ENCODE assay signal across 8 mouse cellular contexts in genomic region chr16:20098866-20099629, GRCm38 (mm10). TPM values are rescaled to one million over a fixed set of nuclear protein-coding genes. Genes with fewer than 3 reads are reported as not detected.
DNase-seq lines count a peak whose midpoint lies in the region; ATAC-seq and TF ChIP-seq lines count a peak whose summit lies in the region.

No protein-coding gene starts in this region.

- intact Hi-C loops in gastrocnemius, adult 2 months (cut with DNase I), result loop anchor here (5.0 to 10.0 kb wide), 2 partner anchors 43 to 194 kb away; partner anchors contain the start of gene Yeats2
- intact Hi-C loops in gastrocnemius, postnatal 36 days (cut with DNase I), result loop anchor here (10.0 kb wide), 1 partner anchor 214 kb away; no protein-coding TSS in a partner anchor

- H3K27ac ChIP-seq in gastrocnemius, adult 2 months, result peak overlapping the region; percentile 100
- H3K27ac ChIP-seq in forebrain, embryonic 13.5 days, result no peak overlapping the region
- no peak overlapping the region for H3K27ac ChIP-seq in liver, embryonic 12.5 days
- H3K27ac ChIP-seq in stomach, embryonic 16.5 days (ENCODE audit: low read length), result no peak overlapping the region

- no peak overlapping the region for H3K9ac ChIP-seq in forebrain, embryonic 13.5 days
- no peak overlapping the region for H3K9ac ChIP-seq in liver, embryonic 12.5 days
- H3K9ac ChIP-seq in stomach, embryonic 16.5 days (ENCODE audit: low read length), result no peak overlapping the region

- H3K4me1 ChIP-seq in forebrain, embryonic 13.5 days, result peaks cover 5% of the 10 kb centered on the region; the same call in 1 of the 2 replicates
- peaks cover 5% of the 10 kb centered on the region for H3K4me1 ChIP-seq in liver, embryonic 12.5 days
- peaks cover 3% of the 10 kb centered on the region; the same call in 1 of the 2 replicates for H3K4me1 ChIP-seq in stomach, embryonic 16.5 days (ENCODE audit: control insufficient read depth, insufficient read depth, low read length)

- no peak for DNase-seq in gastrocnemius, adult 2 months
- DNase-seq in gastrocnemius, postnatal 36 days, result no peak
- DNase-seq in CD4-positive helper T cell, adult 2 months (ENCODE audit: low read depth, low spot score), result peak; percentile 43
- DNase-seq in right cerebral cortex, adult 2 months (ENCODE audit: low spot score in 2 of 2), result no peak
- no peak for DNase-seq in layer of hippocampus, adult 8-10 months (ENCODE audit: low spot score in 2 of 2)

- H3K4me3 ChIP-seq in gastrocnemius, adult 2 months, result peak overlapping the region; percentile 81
- peak overlapping the region; percentile 91; the same call in 1 of the 2 replicates for H3K4me3 ChIP-seq in forebrain, embryonic 13.5 days
- H3K4me3 ChIP-seq in liver, embryonic 12.5 days, result no peak overlapping the region
- no peak overlapping the region for H3K4me3 ChIP-seq in stomach, embryonic 16.5 days (replicated peaks; ENCODE audit: low read length)

- H3K4me2 ChIP-seq in forebrain, embryonic 13.5 days, result peak overlapping the region; percentile 66; the same call in 1 of the 2 replicates
- peak overlapping the region; percentile 88; the same call in 1 of the 2 replicates for H3K4me2 ChIP-seq in liver, embryonic 12.5 days
- H3K4me2 ChIP-seq in stomach, embryonic 16.5 days (ENCODE audit: low read depth, low read length), result 0 out of 2 replicates have a peak overlapping the region, but pooled peaks have one; percentile 57

- peaks cover 20% of the 10 kb centered on the region for H3K36me3 ChIP-seq in forebrain, embryonic 13.5 days (ENCODE audit: poor library complexity, severe bottlenecking)
- H3K36me3 ChIP-seq in liver, embryonic 12.5 days, result peaks cover 10% of the 10 kb centered on the region
- H3K36me3 ChIP-seq in stomach, embryonic 16.5 days (ENCODE audit: control insufficient read depth, insufficient read depth, low read length), result peaks cover 15% of the 10 kb centered on the region

- WGBS in forebrain, embryonic 13.5 days, result 96% methylated on average over 6 of the region's 6 CpGs
- WGBS in liver, embryonic 12.5 days (ENCODE audit: insufficient replicate concordance), result 85% methylated on average over 6 of the region's 6 CpGs
- 82% methylated on average over 6 of the region's 6 CpGs for WGBS in stomach, embryonic 16.5 days

- no peak for TF ChIP-seq CTCF in gastrocnemius, adult 2 months (IDR thresholded peaks at IDR 0.05)

- H3K9me3 ChIP-seq in forebrain, embryonic 13.5 days (replicated peaks), result peaks cover 14% of the 10 kb centered on the region
- peaks cover 10% of the 10 kb centered on the region; the same call in 1 of the 2 replicates for H3K9me3 ChIP-seq in liver, embryonic 12.5 days (replicated peaks)
- H3K9me3 ChIP-seq in stomach, embryonic 16.5 days (replicated peaks; ENCODE audit: control insufficient read depth, low read length), result peaks cover 7% of the 10 kb centered on the region

- ATAC-seq in forebrain, embryonic 13.5 days, result no peak
- no peak for ATAC-seq in liver, embryonic 12.5 days
- no peak for ATAC-seq in stomach, embryonic 16.5 days (ENCODE audit: insufficient read depth, low FRiP score)

- H3K27me3 ChIP-seq in forebrain, embryonic 13.5 days, result no peaks in the 10 kb centered on the region
- no peaks in the 10 kb centered on the region for H3K27me3 ChIP-seq in liver, embryonic 12.5 days (replicated peaks)
- H3K27me3 ChIP-seq in stomach, embryonic 16.5 days (ENCODE audit: control insufficient read depth, insufficient read depth, low read length), result no peaks in the 10 kb centered on the region

RNA-seq across cellular contexts. Expression of gene Klhl24, which starts 1.7 kb away (rescaled TPM):
- 100 to 1,000 TPM; 178 to 187 TPM for total RNA-seq in gastrocnemius, adult 2 months (2021)
- 100 to 1,000 TPM; 161 to 207 TPM for total RNA-seq in gastrocnemius, postnatal 36 days (2021)
- polyA plus RNA-seq in forebrain, embryonic 13.5 days (2015; fragmentation: Nextera tagmentation; extraction: Ambion mirVana), result 54.2 and 59.3 TPM in 2 replicates
- 5.2 and 5.8 TPM in 2 replicates for polyA plus RNA-seq in liver, embryonic 12.5 days (2016; fragmentation: Nextera tagmentation; extraction: Ambion mirVana)
- polyA plus RNA-seq in stomach, embryonic 16.5 days (2015; fragmentation: Nextera tagmentation; extraction: Ambion mirVana), result 19.1 and 20.3 TPM in 2 replicates
- total RNA-seq in layer of hippocampus, adult 8-10 months (2022), result 10 to 100 TPM; 76.2 to 95.8 (median 85.2) TPM

RNA-seq across cellular contexts. Expression of gene Yeats2, which starts 41.8 kb away (rescaled TPM):
- total RNA-seq in gastrocnemius, adult 2 months (2021), result 1 to 10 TPM; 5.7 to 6.9 TPM
- total RNA-seq in gastrocnemius, postnatal 36 days (2021), result 1 to 10 TPM; 5.4 to 7.6 TPM
- 24.6 and 27.6 TPM in 2 replicates for polyA plus RNA-seq in forebrain, embryonic 13.5 days (2015; fragmentation: Nextera tagmentation; extraction: Ambion mirVana)
- polyA plus RNA-seq in liver, embryonic 12.5 days (2016; fragmentation: Nextera tagmentation; extraction: Ambion mirVana), result 13.8 and 14.0 TPM in 2 replicates
- polyA plus RNA-seq in stomach, embryonic 16.5 days (2015; fragmentation: Nextera tagmentation; extraction: Ambion mirVana), result 24.7 and 26.6 TPM in 2 replicates
- total RNA-seq in layer of hippocampus, adult 8-10 months (2022), result 10 to 100 TPM; 32.7 to 58.6 (median 42.8) TPM

Comparison
In these comparisons a context has a peak if more than half of its experiments do, and no peak if none do; other contexts are left out.
1. H3K4me3 ChIP-seq: peak in gastrocnemius, adult 2 months (single experiment) and forebrain, embryonic 13.5 days (single experiment); none in liver, embryonic 12.5 days (single experiment) and stomach, embryonic 16.5 days (single experiment).
2. Peak in every context shown above with its lines, with median percentiles within 50 percentile points of each other: H3K4me2 ChIP-seq.